Mouse (Mus musculus) liver, embryonic 14.5 days (tissue): ENCODE data around the gene Mup6.

ENCODE experiments used
- CTCF ChIP-seq: IDR thresholded peaks from 2 replicates; pipeline ENCODE4 v1.5.1; 2016; ENCODE audit warnings: antibody characterized with exemption, low read depth, control low read depth
- EP300 ChIP-seq: IDR thresholded peaks from 2 replicates; pipeline ENCODE4 v1.6.1; 2016; ENCODE audit warnings: antibody characterized with exemption, low read depth

- no peak for TF ChIP-seq EP300
- no peak for TF ChIP-seq CTCF
Measured at GRCm38 (mm10) chr4:59963405-59964344, at the start of gene Mup6.
